Mouse (Mus musculus): Measurements from ENCODE around the gene Jmjd1c. TPM values are rescaled to one million over a fixed set of nuclear protein-coding genes. Genes with fewer than 3 reads are reported as not detected.

Gene Jmjd1c
- polyA plus RNA-seq, 1 experiment = 11.0 TPM

- no peak for DNase-seq (ENCODE audit: low read depth)
These were observed 202.9 kb downstream of the Jmjd1c start for GRCm38 (mm10) chr10:67298856-67299255.

- no peak for DNase-seq (ENCODE audit: low read depth)
These were observed 203.4 kb downstream of the Jmjd1c start for GRCm38 (mm10) chr10:67299285-67299684.

GRCm38 (mm10) chr10:67301046-67301445, 205.1 kb downstream of the Jmjd1c start:
- DNase-seq (ENCODE audit: low read depth) = no peak

- DNase-seq (ENCODE audit: low read depth) = no peak
These were observed 206.4 kb downstream of the Jmjd1c start for GRCm38 (mm10) chr10:67302340-67302739.

Other genes starting within 250 kb of the Jmjd1c start
- 25.8 and 33.3 TPM in 2 replicates for gene Reep3, start 820 bp downstream of the Jmjd1c start, polyA plus RNA-seq (2012; rRNA removed)
- gene Nrbf2, start 189.2 kb downstream of the Jmjd1c start, polyA plus RNA-seq (2012; rRNA removed) = 13.3 and 14.0 TPM in 2 replicates

Measured in gonadal fat pad, adult 2 months (tissue).